Mouse (Mus musculus) E14TG2a.4 (cell line): ENCODE results near the gene Adamtsl1.

Experiments
- H3K27me3 ChIP-seq: 2 replicates; pipeline ENCODE4 v1.6.1; 2014; ENCODE audit warnings: low read length, control low read depth; ENCODE audit not compliant: insufficient read depth
- H3K36me3 ChIP-seq: 2 replicates; pipeline ENCODE4 v1.6.1; 2014; ENCODE audit warnings: low read length, control low read depth; ENCODE audit not compliant: insufficient read depth
- H3K4me1 ChIP-seq: replicated peaks from 2 replicates; pipeline ENCODE4 v1.6.1; 2014; ENCODE audit warnings: low read depth, low read length, control low read depth
- H3K4me3 ChIP-seq: replicated peaks from 2 replicates; pipeline ENCODE4 v1.5.1; 2014; ENCODE audit warnings: mild to moderate bottlenecking, low read length
- H3K9me3 ChIP-seq: 2 replicates; pipeline ENCODE4 v1.6.1; 2014; ENCODE audit warnings: low read length, control low read depth
- CTCF ChIP-seq: conservative IDR thresholded peaks from 2 replicates; pipeline ENCODE4 v1.5.1; 2014; ENCODE audit warnings: low read length
- NANOG ChIP-seq: IDR thresholded peaks from 2 replicates; pipeline ENCODE4 v1.6.1; 2014; ENCODE audit warnings: borderline replicate concordance, low read length, mixed read lengths
- POU5F1 ChIP-seq: IDR thresholded peaks from 2 replicates; pipeline ENCODE4 v1.6.1; 2014; ENCODE audit warnings: low read length, borderline replicate concordance

Adamtsl1 gene

GRCm38 (mm10) chr4:85854507-85854906 is 340.5 kb downstream of the Adamtsl1 start:
- no peak overlapping the region for H3K4me3 ChIP-seq
- no peaks in the 10 kb centered on the region for H3K36me3 ChIP-seq
- TF ChIP-seq NANOG (no peak), POU5F1 (no peak), CTCF (no peak)
- no peaks in the 10 kb centered on the region for H3K4me1 ChIP-seq
- no peaks in the 10 kb centered on the region for H3K27me3 ChIP-seq
- no peaks in the 10 kb centered on the region for H3K9me3 ChIP-seq

GRCm38 (mm10) chr4:85879376-85879775 is 365.4 kb downstream of the Adamtsl1 start:
- Histone ChIP-seq H3K36me3 (no peaks in the 10 kb centered on the region), H3K9me3 (no peaks in the 10 kb centered on the region), H3K27me3 (no peaks in the 10 kb centered on the region), H3K4me1 (no peaks in the 10 kb centered on the region), H3K4me3 (no peak overlapping the region)
- no peak for TF ChIP-seq NANOG
- TF ChIP-seq CTCF, result no peak
- TF ChIP-seq POU5F1, result no peak

GRCm38 (mm10) chr4:85881318-85881717 is 367.3 kb downstream of the Adamtsl1 start:
- TF ChIP-seq CTCF (no peak), NANOG (no peak), POU5F1 (no peak)
- Histone ChIP-seq H3K4me1 (no peaks in the 10 kb centered on the region), H3K9me3 (no peaks in the 10 kb centered on the region), H3K27me3 (no peaks in the 10 kb centered on the region), H3K36me3 (no peaks in the 10 kb centered on the region), H3K4me3 (no peak overlapping the region)

GRCm38 (mm10) chr4:85884031-85884430 is 370.1 kb downstream of the Adamtsl1 start:
- no peaks in the 10 kb centered on the region for H3K36me3 ChIP-seq
- no peaks in the 10 kb centered on the region for H3K9me3 ChIP-seq
- no peaks in the 10 kb centered on the region for H3K27me3 ChIP-seq
- no peaks in the 10 kb centered on the region for H3K4me1 ChIP-seq
- TF ChIP-seq NANOG, result no peak
- TF ChIP-seq CTCF, result no peak
- no peak for TF ChIP-seq POU5F1
- no peak overlapping the region for H3K4me3 ChIP-seq

- no peaks in the 10 kb centered on the region for H3K4me1 ChIP-seq
- H3K27me3 ChIP-seq, result no peaks in the 10 kb centered on the region
- H3K9me3 ChIP-seq, result no peaks in the 10 kb centered on the region
- no peak overlapping the region for H3K4me3 ChIP-seq
- TF ChIP-seq POU5F1 (no peak), CTCF (no peak), NANOG (no peak)
- H3K36me3 ChIP-seq, result no peaks in the 10 kb centered on the region
Observed at GRCm38 (mm10) chr4:85889877-85890598, 376.1 kb downstream of the Adamtsl1 start.

GRCm38 (mm10) chr4:85901316-85901715 is 387.3 kb downstream of the Adamtsl1 start:
- H3K36me3 ChIP-seq, result no peaks in the 10 kb centered on the region
- no peaks in the 10 kb centered on the region for H3K4me1 ChIP-seq
- no peak for TF ChIP-seq NANOG
- TF ChIP-seq CTCF, result no peak
- no peak for TF ChIP-seq POU5F1
- peaks cover 10% of the 10 kb centered on the region for H3K9me3 ChIP-seq
- no peaks in the 10 kb centered on the region for H3K27me3 ChIP-seq
- H3K4me3 ChIP-seq, result no peak overlapping the region

GRCm38 (mm10) chr4:85904217-85904616 is 390.2 kb downstream of the Adamtsl1 start:
- H3K36me3 ChIP-seq, result no peaks in the 10 kb centered on the region
- no peaks in the 10 kb centered on the region for H3K4me1 ChIP-seq
- H3K27me3 ChIP-seq, result no peaks in the 10 kb centered on the region
- H3K4me3 ChIP-seq, result no peak overlapping the region
- peaks cover 6% of the 10 kb centered on the region for H3K9me3 ChIP-seq
- TF ChIP-seq NANOG, result no peak
- TF ChIP-seq POU5F1, result no peak
- TF ChIP-seq CTCF, result no peak

- H3K36me3 ChIP-seq, result no peaks in the 10 kb centered on the region
- TF ChIP-seq POU5F1 (no peak), NANOG (no peak), CTCF (no peak)
- H3K4me3 ChIP-seq, result no peak overlapping the region
- H3K27me3 ChIP-seq, result no peaks in the 10 kb centered on the region
- no peaks in the 10 kb centered on the region for H3K4me1 ChIP-seq
- H3K9me3 ChIP-seq, result peaks cover 35% of the 10 kb centered on the region
Observed at GRCm38 (mm10) chr4:85916034-85916433, 402.1 kb downstream of the Adamtsl1 start.

- Histone ChIP-seq H3K27me3 (no peaks in the 10 kb centered on the region), H3K4me1 (no peaks in the 10 kb centered on the region), H3K36me3 (no peaks in the 10 kb centered on the region), H3K4me3 (no peak overlapping the region), H3K9me3 (peaks cover 31% of the 10 kb centered on the region)
- TF ChIP-seq NANOG, result no peak
Observed at GRCm38 (mm10) chr4:85918366-85918765, 404.4 kb downstream of the Adamtsl1 start.
